ENCODE assay signal across 25 mouse cellular contexts in the genomic region with DNA sequence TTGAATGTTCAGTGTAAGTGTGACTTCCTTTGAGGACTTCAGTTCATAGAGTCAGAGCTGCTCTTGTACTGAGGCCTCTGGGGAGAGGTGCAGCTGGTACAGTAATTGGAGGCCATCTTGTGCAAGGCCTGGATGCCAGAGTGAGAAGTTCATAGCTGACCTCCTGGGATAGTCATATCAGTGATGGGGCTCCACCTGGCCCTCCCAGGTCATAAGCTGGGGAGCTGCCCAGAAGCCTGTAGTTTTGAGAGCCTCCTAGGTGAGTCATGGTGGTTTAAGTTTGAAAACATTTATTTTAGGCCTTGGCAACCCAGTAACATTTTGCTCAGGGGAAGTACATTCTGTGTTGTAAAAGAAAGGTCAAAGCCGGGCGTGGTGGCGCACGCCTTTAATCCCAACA. TPM values are rescaled to one million over a fixed set of nuclear protein-coding genes. Genes with fewer than 3 reads are reported as not detected.
DNase-seq lines count a peak whose midpoint lies in the region; ATAC-seq and TF ChIP-seq lines count a peak whose summit lies in the region.
"Had no signal": no experiment of that assay in that cellular context is flagged by ENCODE, and none has a peak within 500 bp of the region (broad histone marks: within the 10 kb centered on the region; RNA-seq: fewer than 3 reads in every experiment).

No protein-coding gene starts in this region.

- peaks cover 43% of the 10 kb centered on the region for H3K4me1 ChIP-seq in liver, postnatal 0 days (ENCODE audit: insufficient read depth)
- H3K4me1 ChIP-seq in kidney, adult 2 months (ENCODE audit: control insufficient read depth, insufficient read depth, low read length): peaks cover 4% of the 10 kb centered on the region; the same call in 1 of the 2 replicates
- H3K4me1 ChIP-seq in thymus, adult 2 months (replicated peaks; ENCODE audit: control insufficient read depth, insufficient read depth, low read length): peaks cover 51% of the 10 kb centered on the region

- no peaks in the 10 kb centered on the region for H3K9me3 ChIP-seq in liver, postnatal 0 days (ENCODE audit: low read length)
- H3K9me3 ChIP-seq: embryonic facial prominence, embryonic 13.5 days; forebrain, embryonic 13.5 days; heart, embryonic 13.5 days; hindbrain, embryonic 12.5 days; limb, embryonic 10.5 days; megakaryocyte, embryonic 14.5 days; midbrain, embryonic 13.5 days; neural tube, embryonic 13.5 days had no signal

- no peaks in the 10 kb centered on the region for H3K36me3 ChIP-seq in liver, postnatal 0 days (replicated peaks; ENCODE audit: insufficient read depth, low read length)
- H3K36me3 ChIP-seq in kidney, adult 2 months (ENCODE audit: control insufficient read depth, insufficient read depth, low read length): no peaks in the 10 kb centered on the region
- H3K36me3 ChIP-seq in thymus, adult 2 months (ENCODE audit: control insufficient read depth, insufficient read depth, low read length): no peaks in the 10 kb centered on the region
- H3K36me3 ChIP-seq: embryonic facial prominence, embryonic 13.5 days; heart, embryonic 13.5 days; hindbrain, embryonic 12.5 days; limb, embryonic 10.5 days; midbrain, embryonic 13.5 days; neural tube, embryonic 13.5 days had no signal

- ATAC-seq in liver, postnatal 0 days: no peak
- ATAC-seq: forebrain, embryonic 13.5 days; midbrain, embryonic 13.5 days had no signal

- peak overlapping the region; percentile 51; the same call in 1 of the 2 replicates for H3K27ac ChIP-seq in liver, postnatal 0 days (ENCODE audit: low read depth)
- no peak overlapping the region for H3K27ac ChIP-seq in kidney, adult 2 months (ENCODE audit: insufficient read depth, low read depth, low read length)
- no peak overlapping the region for H3K27ac ChIP-seq in thymus, adult 2 months (ENCODE audit: control insufficient read depth, insufficient read depth, low read length)
- H3K27ac ChIP-seq: embryonic facial prominence, embryonic 13.5 days; forebrain, embryonic 13.5 days; heart, embryonic 13.5 days; hindbrain, embryonic 12.5 days; limb, embryonic 10.5 days; midbrain, embryonic 13.5 days; neural tube, embryonic 13.5 days had no signal

- no peak for TF ChIP-seq POLR2A in kidney, adult 2 months (IDR thresholded peaks at IDR 0.05; ENCODE audit: low read depth, low read length)
- TF ChIP-seq POLR2A in thymus, adult 2 months (IDR thresholded peaks at IDR 0.05; ENCODE audit: control insufficient read depth, extremely low read depth, insufficient read depth, low read length, poor library complexity): no peak

- 86% methylated on average over 4 of the region's 4 CpGs for WGBS in liver, postnatal 0 days (ENCODE audit: insufficient replicate concordance)
- 96% methylated on average over 4 of the region's 4 CpGs for WGBS in kidney, adult 2 months
- 65% methylated on average over 4 of the region's 4 CpGs for WGBS in thymus, adult 2 months

- H3K9ac ChIP-seq in liver, postnatal 0 days (replicated peaks): no peak overlapping the region
- H3K9ac ChIP-seq: embryonic facial prominence, embryonic 13.5 days; forebrain, embryonic 13.5 days; heart, embryonic 13.5 days; hindbrain, embryonic 12.5 days; midbrain, embryonic 13.5 days; neural tube, embryonic 13.5 days had no signal

- no peaks in the 10 kb centered on the region for H3K27me3 ChIP-seq in liver, postnatal 0 days (ENCODE audit: insufficient read depth, low read length)
- no peaks in the 10 kb centered on the region for H3K27me3 ChIP-seq in kidney, adult 2 months (replicated peaks; ENCODE audit: control insufficient read depth, insufficient read depth, low read length)
- H3K27me3 ChIP-seq in thymus, adult 2 months (ENCODE audit: control insufficient read depth, insufficient read depth, low read length): no peaks in the 10 kb centered on the region
- H3K27me3 ChIP-seq: embryonic facial prominence, embryonic 13.5 days; forebrain, embryonic 13.5 days; heart, embryonic 13.5 days; hindbrain, embryonic 12.5 days; megakaryocyte, embryonic 14.5 days; midbrain, embryonic 13.5 days; neural tube, embryonic 13.5 days had no signal

- DNase-seq in liver, postnatal 0 days: no peak
- DNase-seq in liver: no peak
- DNase-seq in CD4-positive helper T cell, adult 2 months (ENCODE audit: low read depth, low spot score): peak; percentile 59
- peak; percentile 45 for DNase-seq in T-cell, adult 2 months (ENCODE audit: low spot score)
- peak; percentile 55 for DNase-seq in naive thymus-derived CD4-positive, alpha-beta T cell, adult 2 months (ENCODE audit: low read depth)
- no peak for DNase-seq in right cerebral cortex, postnatal 25 days
- DNase-seq in kidney, adult 2 months: no peak
- no peak for DNase-seq in thymus, adult 2 months
- DNase-seq: adrenal gland, adult 8-10 months; cerebellum, postnatal 14 days; embryo, embryonic 11 days; gastrocnemius, postnatal 14 days; kidney, adult 18-20 months; lung, postnatal 14 days; right cerebral cortex, adult 18-20 months had no signal

- no peak for TF ChIP-seq CTCF in liver, postnatal 0 days (IDR thresholded peaks at IDR 0.05; ENCODE audit: low read depth)
- no peak for TF ChIP-seq CTCF in kidney, adult 2 months (conservative IDR thresholded peaks at IDR 0.05; ENCODE audit: insufficient read depth, insufficient read length, low read depth, low read length)
- no peak for TF ChIP-seq CTCF in thymus, adult 2 months (IDR thresholded peaks at IDR 0.05; ENCODE audit: borderline replicate concordance, control insufficient read depth, extremely low read depth, insufficient read depth, low read length, poor library complexity)

- TF ChIP-seq EP300 in liver, postnatal 0 days (IDR thresholded peaks at IDR 0.05; ENCODE audit: low read depth): no peak

- no peak overlapping the region for H3K4me2 ChIP-seq in liver, postnatal 0 days (ENCODE audit: low read depth, low read length)
- H3K4me2 ChIP-seq: embryonic facial prominence, embryonic 13.5 days; forebrain, embryonic 13.5 days; heart, embryonic 13.5 days; hindbrain, embryonic 12.5 days; midbrain, embryonic 13.5 days; neural tube, embryonic 13.5 days had no signal

- H3K4me3 ChIP-seq in liver, postnatal 0 days (ENCODE audit: low read depth, low read length): no peak overlapping the region
- no peak overlapping the region for H3K4me3 ChIP-seq in kidney, adult 2 months (ENCODE audit: insufficient read depth, low read depth, low read length)
- no peak overlapping the region for H3K4me3 ChIP-seq in thymus, adult 2 months (ENCODE audit: control insufficient read depth, insufficient read depth, low read length)
- H3K4me3 ChIP-seq: embryonic facial prominence, embryonic 13.5 days; erythroblast, embryonic 14.5 days; forebrain, embryonic 13.5 days; heart, embryonic 13.5 days; hindbrain, embryonic 12.5 days; limb, embryonic 10.5 days; midbrain, embryonic 13.5 days; neural tube, embryonic 13.5 days had no signal

RNA-seq across cellular contexts. Expression of a gene that starts 24.9 kb away (rescaled TPM):
- 2.2 and 2.3 TPM in 2 replicates for polyA plus RNA-seq in liver, postnatal 0 days (2015; fragmentation: Nextera tagmentation; extraction: Ambion mirVana)
- 6.3 and 9.4 TPM in 2 replicates for polyA plus RNA-seq in kidney, adult 2 months (2012; rRNA removed)
- 50.3 and 55.4 TPM in 2 replicates for polyA plus RNA-seq in thymus, adult 2 months (2012; rRNA removed)

RNA-seq across cellular contexts. Expression of a gene that starts 26.1 kb away (rescaled TPM):
- 0.17 and 0.21 TPM in 2 replicates for polyA plus RNA-seq in liver, postnatal 0 days (2015; fragmentation: Nextera tagmentation; extraction: Ambion mirVana)
- polyA plus RNA-seq in kidney, adult 2 months (2012; rRNA removed): 0.14 TPM in 1 of 2 replicates, not detected in the other
- 0.71 and 0.85 TPM in 2 replicates for polyA plus RNA-seq in thymus, adult 2 months (2012; rRNA removed)
- polyA plus RNA-seq: embryonic facial prominence, embryonic 13.5 days; erythroblast, embryonic 14.5 days; hindbrain, embryonic 12.5 days; liver, adult 2 months had no signal

Comparison
In these comparisons a context has a peak if more than half of its experiments do, and no peak if none do; other contexts are left out.
1. DNase-seq: peak in CD4-positive helper T cell, adult 2 months (single experiment), T-cell, adult 2 months (single experiment) and naive thymus-derived CD4-positive, alpha-beta T cell, adult 2 months (single experiment); none in liver, postnatal 0 days (single experiment), liver (single experiment), right cerebral cortex, postnatal 25 days (single experiment), kidney, adult 2 months (single experiment) and thymus, adult 2 months (single experiment).